Mouse (Mus musculus) right cerebral cortex, postnatal 25 days (tissue): ENCODE measurements around the gene Gm14085.
"Not testable (repeated sequence)": the region's sequence is repeated elsewhere in the genome, so short reads cannot be mapped to it uniquely, and the experiment has no call there.

Source experiments
- DNase-seq: peaks from one replicate; pipeline ENCODE4 v3.0.0; 2022

The Gm14085 gene

DNA sequence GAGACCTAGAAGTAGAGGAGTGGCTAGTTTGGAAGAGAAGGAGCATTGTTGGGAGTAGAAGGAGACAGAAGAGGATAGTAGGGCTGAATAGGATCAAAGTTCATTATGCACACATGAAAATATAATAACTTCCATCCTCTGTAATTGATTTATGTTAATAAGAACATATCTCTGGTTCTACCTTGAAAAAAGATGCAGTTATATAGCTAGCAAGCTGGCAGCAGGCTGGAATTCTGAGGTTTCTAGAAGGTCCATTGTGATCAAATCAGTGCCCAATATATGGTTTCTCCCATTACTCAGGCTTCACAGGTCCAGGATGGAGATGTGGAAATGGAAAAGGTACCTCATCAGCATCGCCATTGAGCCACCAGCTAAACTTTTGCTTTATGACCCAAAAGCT is at the start of gene Gm14085:
Gene Gm14085, plus strand, starts transcription at position 301 of the 400 bp plus-strand sequence.
- no peak for DNase-seq

DNA sequence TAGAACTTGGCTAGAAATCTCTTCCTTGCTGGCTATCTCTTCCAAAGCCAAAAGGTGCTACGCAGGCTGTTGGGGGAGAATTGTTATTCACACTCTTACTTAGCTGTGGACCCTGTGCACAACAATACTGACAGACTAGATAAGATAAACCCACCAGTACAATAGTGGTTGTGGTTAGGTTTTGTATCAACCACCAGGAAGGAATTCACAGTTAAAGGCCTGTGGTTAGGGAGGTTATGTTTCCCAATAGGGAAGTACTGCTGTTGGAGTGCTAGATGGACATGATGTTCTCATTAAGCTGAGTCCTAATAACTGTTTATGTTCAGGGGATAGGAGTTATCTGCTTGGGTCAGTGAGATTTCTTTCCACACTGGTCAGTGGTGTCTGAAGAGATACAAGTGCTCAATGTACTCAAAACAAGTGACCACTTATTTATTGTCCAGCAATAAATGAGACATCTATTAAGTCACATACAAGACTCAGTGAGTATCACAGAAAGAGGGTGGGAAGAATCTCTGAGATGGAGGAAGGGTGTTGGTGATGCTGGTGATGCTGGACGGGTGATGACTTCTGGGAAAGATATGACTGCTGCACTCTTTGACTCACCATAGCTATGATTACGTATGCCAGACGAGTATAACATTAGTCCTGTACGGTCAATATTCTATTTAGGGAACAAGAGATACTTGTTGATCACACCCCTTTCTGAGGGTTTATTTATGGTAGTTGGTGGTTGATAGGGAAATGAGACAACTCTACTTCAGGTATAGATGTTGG is 45.8 kb upstream of the Gm14085 start:
- DNase-seq, result not testable (repeated sequence)

DNA sequence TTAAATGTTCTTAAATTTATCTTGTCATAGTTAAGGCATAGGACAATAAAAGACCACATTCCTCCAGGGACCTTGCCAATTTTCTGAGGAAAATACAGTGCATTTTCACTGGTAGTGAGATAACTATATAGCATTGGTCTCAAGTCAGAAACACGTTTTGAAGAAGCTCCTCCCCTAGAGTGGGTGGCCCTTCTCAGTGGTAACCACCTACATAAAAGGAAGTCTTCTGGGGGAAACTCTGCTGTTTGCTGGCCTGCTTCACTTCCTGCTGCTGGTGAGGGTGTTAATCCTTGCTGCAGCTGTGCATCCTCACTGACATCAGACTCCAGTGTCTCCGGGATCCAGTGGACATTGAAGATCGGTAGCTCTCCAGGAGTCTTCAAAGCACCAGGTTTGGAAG is 44.2 kb upstream of the Gm14085 start:
- not testable (repeated sequence) for DNase-seq

DNA sequence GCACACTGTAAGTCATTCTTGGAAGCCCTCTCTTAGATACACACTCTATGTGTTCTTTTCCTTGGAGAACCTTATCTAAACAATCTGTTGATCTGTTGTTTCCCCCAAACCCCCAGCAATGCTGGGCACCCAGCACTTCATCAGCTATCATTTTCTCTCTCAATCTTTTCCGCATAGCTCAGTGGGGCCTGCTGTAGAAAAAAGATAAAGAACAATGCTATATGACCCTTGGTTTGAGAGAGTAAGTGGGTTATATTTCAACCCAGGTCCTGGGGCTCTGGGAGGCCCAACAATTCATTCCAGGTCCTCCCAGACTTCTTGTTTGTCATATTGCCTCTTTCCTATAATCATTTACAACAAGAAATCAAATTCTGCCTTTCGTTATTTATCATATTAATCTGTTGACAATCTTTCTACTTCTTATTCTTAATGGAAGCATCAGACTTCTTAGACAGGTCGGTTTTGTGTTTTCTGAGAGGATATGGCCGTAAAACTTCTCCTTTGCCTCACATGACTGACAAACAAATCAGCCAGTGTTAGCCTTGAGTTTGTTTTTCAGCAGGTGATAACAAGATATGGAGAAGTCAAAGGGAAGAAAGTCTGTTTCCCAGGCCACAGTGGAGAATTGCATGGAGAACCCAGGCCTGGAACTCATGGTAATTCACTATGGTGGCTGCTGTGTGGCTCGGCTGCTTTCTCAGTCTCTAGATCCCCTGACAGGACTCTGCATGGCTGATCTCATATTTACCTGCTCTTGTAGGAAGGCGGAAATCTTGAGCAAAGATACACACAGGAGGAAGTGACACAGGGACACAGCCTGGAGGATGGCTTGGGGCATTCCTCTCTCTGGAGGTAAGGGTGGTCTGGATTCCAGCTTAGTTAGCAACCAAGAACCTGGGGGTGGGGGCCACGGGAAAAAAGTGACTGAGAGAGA is 43.5 kb upstream of the Gm14085 start:
- DNase-seq, result no peak

DNA sequence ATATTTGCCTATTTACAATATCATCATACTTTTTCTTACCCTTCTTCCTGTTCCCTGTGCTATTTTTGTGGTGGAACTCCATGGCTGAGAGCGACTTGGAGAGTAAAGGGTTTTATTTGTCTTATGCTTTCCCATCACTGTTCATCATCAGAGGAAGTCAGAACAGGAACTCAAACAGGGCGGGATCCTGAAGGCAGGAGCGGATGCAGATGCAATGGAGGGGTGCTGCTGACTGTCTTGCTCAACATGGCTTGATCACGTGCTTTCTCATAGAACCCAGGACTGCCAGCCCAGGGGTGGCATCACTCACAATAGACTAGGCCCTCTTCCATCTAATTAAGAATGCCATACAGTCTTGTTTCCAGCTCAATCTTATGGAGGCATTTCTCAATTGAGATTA is 34.4 kb upstream of the Gm14085 start:
- no peak for DNase-seq

DNA sequence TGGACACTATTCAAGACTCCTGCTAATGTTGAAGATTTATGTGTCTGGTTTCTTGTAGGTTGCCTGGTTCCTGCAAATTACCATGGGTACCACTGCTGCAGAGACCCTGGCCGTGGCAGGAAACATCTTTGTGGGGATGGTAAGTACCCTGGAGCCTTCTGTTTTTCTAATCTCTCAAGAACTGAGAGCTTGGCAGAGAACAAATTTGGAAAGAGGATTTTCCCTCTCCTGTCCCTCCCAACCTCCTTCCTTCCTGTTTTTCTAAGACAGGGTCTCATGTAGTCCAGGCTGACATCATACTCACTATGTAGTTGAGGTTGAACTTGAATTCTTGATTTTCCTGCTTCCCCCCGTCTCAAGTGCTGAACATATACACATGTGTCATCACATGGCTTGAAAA is 32.3 kb upstream of the Gm14085 start:
- DNase-seq, result no peak

DNA sequence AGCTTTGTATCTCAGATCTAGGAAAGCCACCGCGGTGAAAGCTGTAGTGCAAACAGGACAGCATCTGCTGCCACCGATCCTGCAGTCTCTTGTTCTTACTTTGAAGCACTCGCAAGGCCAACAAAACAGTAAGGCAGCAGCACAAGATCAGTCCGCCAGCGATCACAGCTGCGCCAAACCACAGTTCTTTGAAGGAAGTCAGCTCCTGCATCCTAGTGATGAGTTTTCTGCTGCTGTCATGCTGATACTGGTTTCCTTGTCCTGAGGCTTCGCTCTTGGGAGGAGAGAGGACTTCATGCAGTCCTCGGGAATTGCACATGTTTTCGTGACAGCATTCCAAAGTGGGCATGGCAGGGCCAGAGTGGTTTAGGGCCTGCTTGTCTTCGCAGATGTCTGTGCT is 17.8 kb upstream of the Gm14085 start:
- DNase-seq, result no peak

DNA sequence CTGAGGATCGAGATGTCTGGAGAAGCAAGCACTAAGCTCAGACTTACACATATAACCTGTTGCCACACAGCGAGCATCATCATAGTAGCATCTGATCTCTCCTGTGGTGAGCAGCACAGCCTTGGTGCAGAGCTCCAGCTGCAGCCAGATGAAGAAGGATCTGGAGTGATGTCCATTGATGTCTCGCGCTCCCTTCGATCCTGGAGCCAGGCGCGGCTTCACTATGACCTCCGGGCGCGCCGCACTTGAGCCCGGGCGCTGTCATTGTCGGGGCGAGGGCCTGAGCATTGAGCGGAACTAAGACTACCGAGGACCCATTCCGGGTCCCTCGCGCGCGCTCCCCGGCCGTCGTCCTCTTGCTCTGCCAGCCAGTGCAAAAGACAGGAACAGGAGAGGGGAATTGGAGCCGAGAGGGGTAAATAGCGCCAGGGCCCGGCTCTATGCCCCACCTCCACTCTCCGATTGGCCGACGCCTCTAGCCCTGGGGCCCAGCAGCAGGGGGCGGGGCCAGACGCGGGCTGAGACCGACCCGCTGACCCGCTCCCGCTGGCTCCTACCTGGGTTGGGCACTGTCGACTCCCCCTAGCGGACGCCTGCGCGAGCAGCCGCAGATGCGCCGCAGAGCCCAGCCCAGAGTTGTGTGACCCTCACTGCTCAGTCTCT is 17.3 kb upstream of the Gm14085 start:
- DNase-seq, result peak; percentile 88

DNA sequence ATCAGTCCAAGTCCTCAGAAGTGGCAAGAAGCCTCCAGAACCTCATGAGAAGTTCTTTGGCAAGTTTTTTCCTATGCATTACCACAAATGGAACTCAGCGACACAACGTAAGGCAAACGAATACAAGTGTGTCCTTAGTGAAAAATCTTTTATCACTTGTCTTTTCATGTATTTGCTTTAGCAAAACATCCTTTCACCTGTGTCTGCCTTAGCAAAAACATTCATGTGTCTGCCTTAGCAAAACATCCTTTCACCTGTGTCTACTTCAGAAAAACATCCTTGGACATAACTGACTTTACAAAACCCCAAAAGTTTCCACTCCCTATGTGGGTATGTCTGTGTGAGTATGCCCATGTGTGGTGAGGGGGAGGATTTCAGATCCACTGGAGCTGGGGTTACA is 15.5 kb upstream of the Gm14085 start:
- no peak for DNase-seq

DNA sequence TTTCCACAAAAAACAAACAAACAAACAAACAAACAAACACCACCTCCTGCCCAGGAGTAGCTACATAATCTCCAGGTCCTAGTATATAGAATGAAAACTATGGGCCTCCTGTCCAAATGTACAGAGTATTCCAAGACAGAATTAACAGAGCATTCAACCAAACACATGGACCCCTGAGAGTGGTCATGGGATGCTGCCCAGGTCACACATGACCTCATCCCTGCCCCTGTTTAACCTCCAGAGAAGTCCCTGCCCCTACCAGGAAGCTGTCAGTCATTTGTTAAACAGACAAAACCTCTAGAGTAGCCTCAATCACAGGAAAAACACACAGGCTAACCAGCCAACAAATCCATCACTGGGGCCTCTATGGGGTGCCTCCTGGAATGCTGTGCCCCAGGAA is 8.2 kb upstream of the Gm14085 start:
- DNase-seq, result no peak

DNA sequence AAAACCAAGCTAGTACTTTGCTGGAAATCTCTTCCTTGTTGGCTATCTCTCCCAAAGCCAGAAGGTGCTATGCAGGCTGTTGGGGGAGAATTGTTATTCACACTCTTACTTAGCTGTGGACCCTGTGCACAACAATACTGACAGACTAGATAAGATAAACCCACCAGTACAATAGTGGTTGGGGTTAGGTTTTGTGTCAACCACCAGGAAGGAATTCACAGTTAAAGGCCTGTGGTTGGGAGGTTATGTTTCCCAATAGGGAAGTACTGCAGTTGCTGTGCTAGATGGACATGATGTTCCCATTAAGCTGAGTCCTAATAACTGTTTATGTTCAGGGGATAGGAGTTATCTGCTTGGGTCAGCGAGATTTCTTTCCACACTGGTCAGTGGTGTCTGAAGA is 954 bp upstream of the Gm14085 start:
- DNase-seq, result not testable (repeated sequence)

DNA sequence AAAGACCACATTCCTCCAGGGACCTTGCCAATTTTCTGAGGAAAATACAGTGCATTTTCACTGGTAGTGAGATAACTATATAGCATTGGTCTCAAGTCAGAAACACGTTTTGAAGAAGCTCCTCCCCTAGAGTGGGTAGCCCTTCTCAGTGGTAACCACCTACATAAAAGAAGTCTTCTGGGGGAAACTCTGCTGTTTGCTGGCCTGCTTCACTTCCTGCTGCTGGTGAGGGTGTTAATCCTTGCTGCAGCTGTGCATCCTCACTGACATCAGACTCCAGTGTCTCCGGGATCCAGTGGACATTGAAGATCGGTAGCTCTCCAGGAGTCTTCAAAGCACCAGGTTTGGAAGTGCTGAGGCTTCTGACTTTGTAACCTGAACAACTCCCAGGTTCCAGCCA is 913 bp downstream of the Gm14085 start:
- not testable (repeated sequence) for DNase-seq

DNA sequence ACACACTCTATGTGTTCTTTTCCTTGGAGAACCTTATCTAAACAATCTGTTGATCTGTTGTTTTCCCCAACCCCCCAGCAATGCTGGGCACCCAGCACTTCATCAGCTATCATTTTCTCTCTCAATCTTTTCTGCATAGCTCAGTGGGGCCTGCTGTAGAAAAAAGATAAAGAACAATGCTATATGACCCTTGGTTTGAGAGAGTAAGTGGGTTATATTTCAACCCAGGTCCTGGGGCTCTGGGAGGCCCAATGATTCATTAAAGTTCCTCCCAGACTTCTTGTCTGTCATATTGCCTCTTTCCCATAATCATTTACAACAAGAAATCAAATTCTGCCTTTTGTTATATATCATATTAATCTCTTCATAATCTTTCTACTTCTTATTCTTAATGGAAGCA is 1.4 kb downstream of the Gm14085 start:
- DNase-seq, result not testable (repeated sequence)

DNA sequence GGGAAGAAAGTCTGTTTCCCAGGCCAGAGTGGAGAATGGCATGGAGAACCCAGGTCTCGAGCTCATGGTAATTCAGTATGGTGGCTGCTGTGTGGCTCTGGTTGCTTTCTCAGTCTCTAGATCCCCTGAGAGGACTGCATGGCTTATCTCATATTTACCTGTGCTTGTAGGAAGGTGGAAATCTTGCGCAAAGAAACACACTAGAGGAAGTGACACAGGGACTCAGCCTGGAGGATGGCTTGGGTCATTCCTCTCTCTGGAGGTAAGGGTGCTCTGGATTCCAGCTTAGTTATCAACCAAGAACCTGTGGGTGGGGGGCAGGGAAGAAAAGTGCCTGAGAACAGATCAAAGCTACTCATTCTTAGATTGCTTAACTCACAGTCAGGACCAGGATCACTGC is 1.9 kb downstream of the Gm14085 start:
- no peak for DNase-seq

DNA sequence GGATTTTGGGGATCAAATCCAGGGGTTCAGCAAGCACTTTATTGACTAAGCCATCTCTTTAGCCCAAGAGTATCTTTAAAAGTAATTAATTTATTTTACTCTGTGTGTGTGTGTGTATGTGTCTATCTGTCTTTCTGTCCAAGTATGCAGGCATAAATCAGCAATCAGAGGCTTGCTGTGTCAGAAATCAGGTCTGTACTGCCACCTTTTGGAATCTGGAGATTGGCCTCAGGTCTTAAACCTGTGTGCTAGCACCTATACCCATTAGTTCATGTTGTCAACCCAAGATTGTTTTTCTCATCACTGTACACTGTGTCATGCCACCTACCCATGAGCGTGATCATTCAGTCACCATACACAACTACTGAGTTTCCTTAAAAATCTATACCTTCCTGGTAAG is 45.0 kb downstream of the Gm14085 start:
- not testable (repeated sequence) for DNase-seq

DNA sequence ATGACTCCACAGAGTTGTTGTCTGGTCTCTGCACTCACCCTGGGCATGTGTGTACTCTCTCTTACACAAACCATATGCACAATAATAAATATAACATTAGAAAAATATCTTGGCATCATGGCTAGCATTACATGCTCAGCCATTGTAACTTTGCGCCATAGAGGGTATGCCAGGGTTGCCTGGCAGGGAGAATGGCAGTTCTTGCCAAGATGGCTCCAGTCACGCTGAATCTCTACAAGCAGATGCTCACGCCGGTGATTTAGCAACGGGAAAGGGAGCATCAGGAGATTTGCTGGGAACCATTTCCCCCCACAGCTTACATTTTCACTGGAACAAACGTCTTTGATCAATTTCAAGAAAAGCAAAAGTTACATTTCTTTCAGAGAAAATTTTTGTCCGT is 46.5 kb downstream of the Gm14085 start:
- no peak for DNase-seq

DNA sequence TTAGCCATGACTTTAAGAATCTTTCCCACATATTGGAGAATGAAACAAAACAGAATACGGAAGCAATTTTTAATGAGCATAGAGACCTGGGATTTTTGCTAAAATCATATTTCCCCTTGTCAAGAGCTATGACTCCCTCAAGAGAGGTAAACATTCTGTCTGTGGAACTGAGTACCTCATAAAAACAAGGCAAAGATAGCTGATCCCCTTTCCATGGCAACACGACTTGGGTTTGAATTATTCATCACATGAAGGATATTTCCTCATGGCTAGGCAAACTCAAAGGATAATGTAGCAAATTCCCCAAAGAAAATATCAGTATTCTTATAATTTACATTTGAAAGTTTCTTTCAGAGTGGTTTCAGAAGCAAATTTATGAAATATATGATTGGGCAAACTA is 47.0 kb downstream of the Gm14085 start:
- no peak for DNase-seq

DNA sequence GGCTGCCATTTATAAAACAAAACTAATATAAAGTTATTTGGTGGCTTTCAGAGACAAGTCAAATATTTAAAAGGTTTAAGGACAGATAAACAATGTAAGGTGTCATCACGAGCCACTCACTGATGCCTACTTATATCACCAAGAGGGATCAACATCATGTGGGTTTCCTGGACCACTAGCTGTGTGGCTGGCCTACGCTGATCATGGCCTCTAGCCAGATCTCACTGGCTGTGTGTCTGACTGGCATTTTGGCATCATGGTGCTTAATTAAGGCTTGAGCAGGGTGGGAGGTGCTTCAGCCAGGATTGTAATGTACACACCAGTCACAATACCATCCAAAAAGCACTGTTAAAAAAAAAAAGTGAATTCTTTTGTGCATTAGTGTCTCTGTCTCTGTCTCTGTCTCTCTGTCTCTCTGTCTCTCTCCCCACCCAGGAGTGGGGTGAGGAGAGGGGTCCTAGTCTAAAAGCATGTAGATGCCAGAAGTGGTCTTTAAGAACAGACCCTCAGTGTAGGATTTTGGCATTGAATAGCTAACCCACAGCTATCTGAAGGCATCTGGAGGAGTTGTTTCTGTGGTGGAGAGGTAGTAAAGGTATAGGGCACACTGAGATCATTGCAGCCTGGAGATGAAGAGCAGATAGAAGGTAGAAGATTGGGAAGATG is 47.5 kb downstream of the Gm14085 start:
- DNase-seq, result no peak

DNA sequence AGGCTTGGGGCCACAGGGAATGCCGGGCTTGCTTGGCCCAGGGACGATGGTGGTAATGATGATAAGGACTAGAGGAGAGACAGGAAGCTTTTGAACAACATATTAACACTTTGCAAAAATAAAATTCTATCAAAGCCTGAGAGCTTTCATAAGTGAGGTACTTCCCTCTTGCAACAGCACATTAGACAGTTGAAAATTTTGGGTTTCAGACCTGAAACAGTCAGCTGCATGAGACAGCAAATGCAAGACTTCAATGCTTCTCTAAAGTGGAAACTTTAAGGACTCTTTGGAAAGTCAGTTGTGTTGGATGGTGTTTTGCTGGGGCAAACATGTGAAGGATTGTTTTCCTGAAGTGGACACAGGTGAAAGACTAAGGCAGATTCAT is 48.1 kb downstream of the Gm14085 start:
- no peak for DNase-seq

DNA sequence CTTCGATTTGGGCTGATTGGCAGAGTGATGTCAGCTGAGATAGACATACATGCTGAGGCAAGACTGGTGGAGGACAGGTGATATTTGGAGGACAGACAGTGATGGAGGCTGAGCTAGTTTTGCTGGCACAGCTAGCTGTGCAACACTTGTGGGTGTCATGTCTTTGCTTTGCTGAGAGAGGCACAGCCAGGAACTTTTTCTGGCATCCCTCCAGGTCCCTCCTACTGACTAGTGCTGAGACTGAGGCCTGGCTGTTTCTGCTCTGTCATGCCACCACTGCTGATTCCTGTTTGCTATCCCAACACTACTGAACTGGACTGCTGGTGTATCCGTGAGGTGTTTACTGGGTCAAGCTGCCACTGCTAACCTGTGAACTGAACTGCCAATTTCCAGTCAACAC is 48.6 kb downstream of the Gm14085 start:
- no peak for DNase-seq

DNA sequence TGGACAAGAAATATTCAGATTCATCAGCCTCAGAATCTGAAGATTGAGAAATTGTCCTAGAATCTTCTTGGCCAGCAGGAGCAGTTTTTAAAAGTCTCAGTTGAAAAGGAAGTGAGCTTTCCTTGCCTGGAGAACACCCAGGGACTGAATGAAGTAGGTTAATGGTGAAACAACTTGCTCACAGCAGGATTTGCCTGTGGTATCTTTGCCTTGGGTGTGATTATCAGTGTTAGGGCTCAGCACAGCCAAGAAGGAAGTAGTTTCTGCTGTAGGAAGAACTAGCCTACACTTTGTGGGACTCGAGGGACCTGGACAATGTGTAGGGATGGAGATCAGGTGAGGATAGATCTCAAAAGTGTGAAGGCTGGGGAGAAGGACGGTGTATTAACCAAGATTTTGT is 49.9 kb downstream of the Gm14085 start:
- DNase-seq, result no peak

DNA sequence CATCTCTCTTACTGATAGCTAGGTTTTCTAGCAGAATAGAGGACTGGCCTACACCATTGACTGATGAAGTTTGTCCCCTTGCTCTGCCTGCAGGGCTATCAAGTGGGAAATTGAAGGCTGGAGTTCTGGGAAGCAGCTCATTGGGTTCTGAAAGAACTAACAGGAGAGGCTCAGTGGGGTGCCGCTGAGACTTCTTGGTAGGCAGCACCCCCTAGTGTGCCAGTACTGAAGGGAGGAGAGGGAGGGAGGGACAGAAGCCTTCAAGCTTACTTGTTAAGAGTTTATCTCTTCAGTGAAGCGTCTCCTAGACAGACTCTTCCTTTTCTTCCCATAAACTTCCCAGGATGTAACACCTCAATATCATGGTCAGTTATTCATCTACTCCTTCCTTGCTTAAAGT is 73.6 kb downstream of the Gm14085 start:
- DNase-seq, result peak; percentile 50

DNA sequence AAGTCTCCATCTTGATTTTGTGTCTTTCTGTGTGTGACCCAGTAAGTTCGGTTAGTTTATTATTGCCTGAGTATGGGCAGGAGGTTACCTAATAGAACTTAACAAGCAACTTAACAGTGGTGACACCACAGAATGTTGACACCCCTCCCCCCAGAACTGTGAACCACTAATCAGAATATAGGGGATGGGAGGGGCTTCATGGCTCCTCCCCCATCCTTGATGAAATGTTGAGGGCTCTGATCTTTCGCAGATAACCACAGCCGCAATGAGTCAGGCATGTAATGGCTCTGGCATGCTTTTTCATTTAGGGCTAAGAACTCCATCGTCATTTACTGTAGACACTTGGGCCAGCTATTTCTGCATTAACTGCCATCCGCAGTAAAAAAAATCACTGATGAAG is 76.5 kb downstream of the Gm14085 start:
- no peak for DNase-seq
